Mouse (Mus musculus) hindbrain, embryonic 12.5 days (tissue): Measurements from ENCODE around the gene Exoc3l4. TPM values are rescaled to one million over a fixed set of nuclear protein-coding genes. Genes with fewer than 3 reads are reported as not detected.
A peak's percentile ranks its signal among the peaks of the same experiment; 100 is the strongest.

Experiments
- ATAC-seq: fragments of 200-750 bp; cut with Nextera tagmentation; 2 replicates; pipeline ENCODE4 v1.8.0; 2017; ENCODE audit warnings: moderate TSS enrichment; ENCODE audit not compliant: low FRiP score
- H3K27ac ChIP-seq: fragments of 300-500 bp; sonication (generic); 2 replicates; pipeline ENCODE4 v1.5.1; 2016; ENCODE audit warnings: mild to moderate bottlenecking
- H3K27me3 ChIP-seq: fragments of 300-500 bp; sonication (generic); 2 replicates; pipeline ENCODE4 v1.6.1; 2016; ENCODE audit warnings: mild to moderate bottlenecking
- H3K36me3 ChIP-seq: fragments of 300-500 bp; sonication (generic); 2 replicates; pipeline ENCODE4 v1.6.1; 2016; ENCODE audit warnings: mild to moderate bottlenecking
- H3K4me1 ChIP-seq: fragments of 300-500 bp; sonication (generic); 2 replicates; pipeline ENCODE4 v1.6.1; 2016
- H3K4me2 ChIP-seq: fragments of 300-500 bp; sonication (generic); replicated peaks from 2 replicates; pipeline ENCODE4 v1.6.1; 2016; ENCODE audit warnings: mild to moderate bottlenecking
- H3K4me3 ChIP-seq: fragments of 300-500 bp; sonication (generic); 2 replicates; pipeline ENCODE4 v1.5.1; 2016; ENCODE audit warnings: mild to moderate bottlenecking
- H3K9ac ChIP-seq: fragments of 300-500 bp; sonication (generic); 2 replicates; pipeline ENCODE4 v1.6.1; 2016; ENCODE audit warnings: mild to moderate bottlenecking, moderate library complexity
- H3K9me3 ChIP-seq: fragments of 300-500 bp; sonication (generic); replicated peaks from 2 replicates; pipeline ENCODE4 v1.6.1; 2016; ENCODE audit warnings: mild to moderate bottlenecking
- WGBS: fragments of 180-500 bp; shearing (Covaris S2); methylation state at CpG from one replicate; pipeline ENCODE4 v1.1.7; 2016; 5-methylcytosine and 5-hydroxymethylcytosine counted together
- polyA plus RNA-seq: library from polyadenylated mRNA; unstranded; fragments of >200 nt; fragmentation: Nextera tagmentation; extraction: Ambion mirVana; gene quantifications from 2 replicates; pipeline ENCODE4 v1.2.1, GENCODE M21; 2016

The Exoc3l4 gene
- polyA plus RNA-seq, 1 experiment from 2014 or later = 5.1 TPM

GRCm38 (mm10) chr12:111385883-111386641, 30.8 kb upstream of the Exoc3l4 start:
- no peak for ATAC-seq
- Histone ChIP-seq H3K27me3 (no peaks in the 10 kb centered on the region), H3K4me3 (no peak overlapping the region), H3K4me2 (no peak overlapping the region), H3K4me1 (peaks cover 5% of the 10 kb centered on the region; the same call in 1 of the 2 replicates), H3K27ac (no peak overlapping the region), H3K9me3 (no peaks in the 10 kb centered on the region), H3K9ac (no peak overlapping the region), H3K36me3 (no peaks in the 10 kb centered on the region)
- 89% methylated on average over 13 of the region's 13 CpGs for WGBS

GRCm38 (mm10) chr12:111386642-111387120, 30.1 kb upstream of the Exoc3l4 start:
- Histone ChIP-seq H3K27me3 (no peaks in the 10 kb centered on the region), H3K4me2 (no peak overlapping the region)
- WGBS = 61% methylated on average over 8 of the region's 8 CpGs

GRCm38 (mm10) chr12:111387146-111387545, 29.7 kb upstream of the Exoc3l4 start:
- no peak overlapping the region for H3K27ac ChIP-seq
- H3K9ac ChIP-seq = no peak overlapping the region
- H3K27me3 ChIP-seq = no peaks in the 10 kb centered on the region
- WGBS = 87% methylated on average over 4 of the region's 4 CpGs
- no peak for ATAC-seq
- no peak overlapping the region for H3K4me3 ChIP-seq
- H3K4me1 ChIP-seq = peaks cover 5% of the 10 kb centered on the region; the same call in 1 of the 2 replicates
- H3K4me2 ChIP-seq = no peak overlapping the region
- H3K9me3 ChIP-seq = no peaks in the 10 kb centered on the region
- no peaks in the 10 kb centered on the region for H3K36me3 ChIP-seq

More at GRCm38 (mm10) chr12:111386642-111387120, 30.1 kb upstream of the Exoc3l4 start:
- no peak overlapping the region for H3K4me3 ChIP-seq
- no peak overlapping the region for H3K27ac ChIP-seq
- H3K9ac ChIP-seq = no peak overlapping the region
- ATAC-seq = no peak
- no peaks in the 10 kb centered on the region for H3K9me3 ChIP-seq
- H3K4me1 ChIP-seq = peaks cover 5% of the 10 kb centered on the region; the same call in 1 of the 2 replicates
- H3K36me3 ChIP-seq = no peaks in the 10 kb centered on the region

- Histone ChIP-seq H3K27ac (no peak overlapping the region), H3K4me2 (no peak overlapping the region), H3K9ac (no peak overlapping the region), H3K36me3 (no peaks in the 10 kb centered on the region), H3K4me1 (no peaks in the 10 kb centered on the region), H3K9me3 (no peaks in the 10 kb centered on the region), H3K27me3 (peaks cover 6% of the 10 kb centered on the region), H3K4me3 (no peak overlapping the region)
- 86% methylated on average over 6 of the region's 6 CpGs for WGBS
- no peak for ATAC-seq
Measured at GRCm38 (mm10) chr12:111394008-111394407, 22.8 kb upstream of the Exoc3l4 start.

GRCm38 (mm10) chr12:111396997-111397396, 19.8 kb upstream of the Exoc3l4 start:
- Histone ChIP-seq H3K9ac (no peak overlapping the region), H3K4me1 (no peaks in the 10 kb centered on the region), H3K36me3 (no peaks in the 10 kb centered on the region), H3K4me2 (no peak overlapping the region), H3K4me3 (no peak overlapping the region), H3K27ac (no peak overlapping the region), H3K27me3 (peaks cover 8% of the 10 kb centered on the region), H3K9me3 (no peaks in the 10 kb centered on the region)
- WGBS = 77% methylated on average over 5 of the region's 5 CpGs
- ATAC-seq = no peak

- Histone ChIP-seq H3K9ac (0 out of 2 replicates have a peak overlapping the region, but pooled peaks have one; percentile 36), H3K9me3 (no peaks in the 10 kb centered on the region), H3K4me3 (no peak overlapping the region), H3K4me1 (peaks cover 2% of the 10 kb centered on the region; the same call in 1 of the 2 replicates), H3K27me3 (peaks cover 25% of the 10 kb centered on the region), H3K36me3 (no peaks in the 10 kb centered on the region), H3K4me2 (no peak overlapping the region), H3K27ac (no peak overlapping the region)
- 0 out of 2 replicates have a peak, but pooled peaks have one; percentile 32 for ATAC-seq
- WGBS = 21% methylated on average over 15 of the region's 15 CpGs
Measured at GRCm38 (mm10) chr12:111401454-111402184, 15.2 kb upstream of the Exoc3l4 start.

GRCm38 (mm10) chr12:111404880-111405279, 11.9 kb upstream of the Exoc3l4 start:
- no peak for ATAC-seq
- H3K9me3 ChIP-seq = no peaks in the 10 kb centered on the region
- 57% methylated on average over 10 of the region's 10 CpGs for WGBS
- H3K27me3 ChIP-seq = peaks cover 47% of the 10 kb centered on the region
- no peak overlapping the region for H3K27ac ChIP-seq
- no peak overlapping the region for H3K9ac ChIP-seq
- H3K4me2 ChIP-seq = no peak overlapping the region
- H3K36me3 ChIP-seq = no peaks in the 10 kb centered on the region
- H3K4me1 ChIP-seq = peaks cover 12% of the 10 kb centered on the region; the same call in 1 of the 2 replicates
- no peak overlapping the region for H3K4me3 ChIP-seq

- no peak within 1 kb of the TSS for H3K27ac ChIP-seq
- H3K36me3 ChIP-seq = no peaks in the 10 kb centered on the region
- peak within 1 kb of the TSS; percentile 38 for H3K4me2 ChIP-seq
- peaks cover 52% of the 10 kb centered on the region for H3K27me3 ChIP-seq
- no peaks in the 10 kb centered on the region for H3K9me3 ChIP-seq
- 0 out of 2 replicates have a peak within 1 kb of the TSS, but pooled peaks have one; percentile 13 for H3K9ac ChIP-seq
- ATAC-seq = no peak
- peaks cover 14% of the 10 kb centered on the region; the same call in 1 of the 2 replicates for H3K4me1 ChIP-seq
- H3K4me3 ChIP-seq = peak within 1 kb of the TSS; percentile 14; the same call in 1 of the 2 replicates
- 2% methylated on average over 23 of the region's 24 CpGs for WGBS
Measured at GRCm38 (mm10) chr12:111406622-111407021, 10.2 kb upstream of the Exoc3l4 start, which contains the start of gene Lbhd2. TSS of gene Lbhd2 (plus strand) at chr12:111406809.

- 15% methylated on average over 5 of the region's 5 CpGs for WGBS
- H3K4me3 ChIP-seq = no peak overlapping the region
Measured at GRCm38 (mm10) chr12:111409583-111409982, 7.2 kb upstream of the Exoc3l4 start.

GRCm38 (mm10) chr12:111411631-111412355, 5.0 kb upstream of the Exoc3l4 start:
- no peak overlapping the region for H3K4me2 ChIP-seq
- H3K9me3 ChIP-seq = no peaks in the 10 kb centered on the region
- H3K27me3 ChIP-seq = peaks cover 41% of the 10 kb centered on the region
- no peak overlapping the region for H3K27ac ChIP-seq
- H3K4me3 ChIP-seq = no peak overlapping the region
- no peaks in the 10 kb centered on the region for H3K36me3 ChIP-seq
- H3K9ac ChIP-seq = no peak overlapping the region
- no peak for ATAC-seq
- 77% methylated on average over 8 of the region's 8 CpGs for WGBS
- H3K4me1 ChIP-seq = peaks cover 23% of the 10 kb centered on the region

More at GRCm38 (mm10) chr12:111409583-111409982, 7.2 kb upstream of the Exoc3l4 start:
- no peaks in the 10 kb centered on the region for H3K36me3 ChIP-seq
- H3K4me2 ChIP-seq = no peak overlapping the region
- no peak for ATAC-seq
- H3K4me1 ChIP-seq = peaks cover 23% of the 10 kb centered on the region
- H3K9ac ChIP-seq = no peak overlapping the region
- H3K27ac ChIP-seq = no peak overlapping the region
- H3K27me3 ChIP-seq = peaks cover 53% of the 10 kb centered on the region
- H3K9me3 ChIP-seq = no peaks in the 10 kb centered on the region

- WGBS = 22% methylated on average over 12 of the region's 12 CpGs
- Histone ChIP-seq H3K4me2 (peak overlapping the region; percentile 50), H3K9ac (peak overlapping the region; percentile 60), H3K27ac (no peak overlapping the region; the same call in 1 of the 2 replicates), H3K27me3 (peaks cover 37% of the 10 kb centered on the region), H3K36me3 (no peaks in the 10 kb centered on the region), H3K4me3 (peak overlapping the region; percentile 32), H3K4me1 (peaks cover 31% of the 10 kb centered on the region), H3K9me3 (no peaks in the 10 kb centered on the region)
- ATAC-seq = no peak; the same call in 1 of the 2 replicates
Measured at GRCm38 (mm10) chr12:111412581-111413284, 4.1 kb upstream of the Exoc3l4 start.
